Mouse (Mus musculus) myocyte (in vitro differentiated cells): ENCODE results near the gene Il4. TPM values are rescaled to one million over a fixed set of nuclear protein-coding genes. Genes with fewer than 3 reads are reported as not detected.

Experiments used
- H3K27me3 ChIP-seq: one replicate; pipeline ENCODE4 v1.6.1; 2011; ENCODE audit not compliant: control insufficient read depth, insufficient read depth, insufficient read length
- H3K36me3 ChIP-seq: one replicate; pipeline ENCODE4 v1.6.1; 2011; ENCODE audit not compliant: control insufficient read depth, insufficient read depth
- H3K4me2 ChIP-seq: one replicate; pipeline ENCODE4 v1.6.1; 2011; ENCODE audit warnings: low read depth, control low read depth
- H3K4me3 ChIP-seq: one replicate; pipeline ENCODE4 v1.5.1; 2011; ENCODE audit warnings: mild to moderate bottlenecking, control low read depth, moderate library complexity
- H3K79me2 ChIP-seq: one replicate; pipeline ENCODE4 v1.6.1; 2011; ENCODE audit not compliant: control insufficient read depth, insufficient read depth
- H3ac ChIP-seq: one replicate; pipeline ENCODE4 v1.6.1; 2011; ENCODE audit not compliant: control insufficient read depth, insufficient read length
- CEBPB ChIP-seq: IDR thresholded peaks from 2 replicates; pipeline ENCODE4 v1.6.1; 2011; ENCODE audit warnings: mild to moderate bottlenecking, moderate library complexity; ENCODE audit not compliant: poor library complexity, insufficient read depth, severe bottlenecking
- E2F4 ChIP-seq: IDR thresholded peaks from one replicate; pipeline ENCODE4 v1.6.1; 2011; ENCODE audit warnings: mild to moderate bottlenecking, control low read depth, moderate library complexity; ENCODE audit not compliant: insufficient read depth
- MAX ChIP-seq: IDR thresholded peaks from one replicate; pipeline ENCODE4 v1.6.1; 2011; ENCODE audit warnings: low read depth, mild to moderate bottlenecking, control low read depth
- MYOD1 ChIP-seq, 3 experiments: IDR thresholded peaks; one replicate each; pipeline ENCODE4 v1.6.1; 2011; ENCODE audit warnings: control low read depth in 2 of 3, low read depth in 2 of 3, mild to moderate bottlenecking in 2 of 3, moderate library complexity in 1 of 3; ENCODE audit not compliant: insufficient read length in 2 of 3, control insufficient read depth in 1 of 3
- MYOG ChIP-seq, 3 experiments: IDR thresholded peaks; one replicate each; pipeline ENCODE4 v1.6.1; 2011; ENCODE audit warnings: control low read depth in 2 of 3, low read depth in 2 of 3, mild to moderate bottlenecking in 2 of 3; ENCODE audit not compliant: insufficient read length in 2 of 3, control insufficient read depth in 1 of 3, insufficient read depth in 1 of 3
- POLR2A ChIP-seq: IDR thresholded peaks from one replicate; pipeline ENCODE4 v1.6.1; 2011; ENCODE audit warnings: low read depth, mild to moderate bottlenecking, control low read depth, moderate library complexity; ENCODE audit not compliant: insufficient read length
- POLR2AphosphoS2 ChIP-seq: IDR thresholded peaks from one replicate; pipeline ENCODE4 v1.6.1; 2011; ENCODE audit warnings: low read depth, control low read depth; ENCODE audit not compliant: insufficient read length
- REST ChIP-seq: IDR thresholded peaks from one replicate; pipeline ENCODE4 v1.6.1; 2011; ENCODE audit warnings: mild to moderate bottlenecking, control low read depth, moderate library complexity; ENCODE audit not compliant: insufficient read depth, insufficient read length
- SRF ChIP-seq: IDR thresholded peaks from one replicate; pipeline ENCODE4 v1.6.1; 2011; ENCODE audit warnings: low read depth; ENCODE audit not compliant: control insufficient read depth, insufficient read length
- TCF12 ChIP-seq: IDR thresholded peaks from one replicate; pipeline ENCODE4 v1.6.1; 2011; ENCODE audit warnings: mild to moderate bottlenecking, control low read depth; ENCODE audit not compliant: poor library complexity, insufficient read depth, severe bottlenecking
- TCF3 ChIP-seq: IDR thresholded peaks from one replicate; pipeline ENCODE4 v1.6.1; 2011; ENCODE audit warnings: low read depth, control low read depth; ENCODE audit not compliant: insufficient read length
- USF1 ChIP-seq: IDR thresholded peaks from one replicate; pipeline ENCODE4 v1.6.1; 2011; ENCODE audit warnings: low read depth, mild to moderate bottlenecking, control low read depth, moderate library complexity
- polyA plus RNA-seq: library from polyadenylated mRNA; unstranded; fragments of >200 nt; fragmentation: generic; extraction: Trizol; gene quantifications from one replicate; pipeline ENCODE4 v1.2.1, GENCODE M21; 2012; ENCODE audit warnings: missing spikeins

Gene Il4
- polyA plus RNA-seq, 1 experiment = 0.19 TPM

- H3K4me2 ChIP-seq = no peak overlapping the region
- TF ChIP-seq USF1 = no peak
- TF ChIP-seq CEBPB = no peak
- TF ChIP-seq TCF12 = no peak
- TF ChIP-seq POLR2A = no peak
- TF ChIP-seq E2F4 = no peak
- no peak for TF ChIP-seq REST
- TF ChIP-seq TCF3 = no peak
- no peak for TF ChIP-seq MYOG (IDR thresholded peaks at IDR 0.05; ENCODE audit: control insufficient read depth in 1 of 3, insufficient read depth in 1 of 3, insufficient read length in 2 of 3, low read depth in 2 of 3)
- TF ChIP-seq MAX = no peak
- no peak for TF ChIP-seq SRF
- TF ChIP-seq MYOD1 (IDR thresholded peaks at IDR 0.05; ENCODE audit: control insufficient read depth in 1 of 3, insufficient read length in 2 of 3, low read depth in 2 of 3) = no peak
- TF ChIP-seq POLR2AphosphoS2 = no peak
- H3K4me3 ChIP-seq = no peak overlapping the region
- no peaks in the 10 kb centered on the region for H3K36me3 ChIP-seq
- no peaks in the 10 kb centered on the region for H3K27me3 ChIP-seq
- no peak overlapping the region for H3ac ChIP-seq
- no peaks in the 10 kb centered on the region for H3K79me2 ChIP-seq
These were observed 38.9 kb upstream of the Il4 start for GRCm38 (mm10) chr11:53657381-53657780.

- no peaks in the 10 kb centered on the region for H3K79me2 ChIP-seq
- no peak for TF ChIP-seq USF1
- no peak for TF ChIP-seq REST
- TF ChIP-seq TCF12 = no peak
- TF ChIP-seq TCF3 = no peak
- TF ChIP-seq E2F4 = no peak
- TF ChIP-seq POLR2AphosphoS2 = no peak
- no peak for TF ChIP-seq CEBPB
- no peak for TF ChIP-seq MYOG (IDR thresholded peaks at IDR 0.05; ENCODE audit: control insufficient read depth in 1 of 3, insufficient read depth in 1 of 3, insufficient read length in 2 of 3, low read depth in 2 of 3)
- TF ChIP-seq MYOD1 (IDR thresholded peaks at IDR 0.05; ENCODE audit: control insufficient read depth in 1 of 3, insufficient read length in 2 of 3, low read depth in 2 of 3) = no peak
- no peak for TF ChIP-seq POLR2A
- no peak for TF ChIP-seq SRF
- TF ChIP-seq MAX = no peak
- H3K4me2 ChIP-seq = no peak overlapping the region
- H3K27me3 ChIP-seq = no peaks in the 10 kb centered on the region
- H3K36me3 ChIP-seq = no peaks in the 10 kb centered on the region
- no peak overlapping the region for H3K4me3 ChIP-seq
- H3ac ChIP-seq = no peak overlapping the region
These were observed 38.2 kb upstream of the Il4 start for GRCm38 (mm10) chr11:53656558-53657202.

- Histone ChIP-seq H3K36me3 (peaks cover 5% of the 10 kb centered on the region), H3ac (no peak overlapping the region), H3K79me2 (no peaks in the 10 kb centered on the region), H3K4me2 (no peak overlapping the region), H3K27me3 (no peaks in the 10 kb centered on the region), H3K4me3 (no peak overlapping the region)
- TF ChIP-seq REST = no peak
- TF ChIP-seq MYOG (IDR thresholded peaks at IDR 0.05; ENCODE audit: control insufficient read depth in 1 of 3, insufficient read depth in 1 of 3, insufficient read length in 2 of 3, low read depth in 2 of 3) = no peak
- TF ChIP-seq POLR2A = no peak
- no peak for TF ChIP-seq POLR2AphosphoS2
- TF ChIP-seq SRF = no peak
These were observed 36.6 kb upstream of the Il4 start for GRCm38 (mm10) chr11:53655043-53655442.

GRCm38 (mm10) chr11:53652427-53652826 lies 34.0 kb upstream of the Il4 start:
- TF ChIP-seq MAX = no peak
- TF ChIP-seq CEBPB = no peak
- TF ChIP-seq SRF = no peak
- no peak for TF ChIP-seq TCF3
- TF ChIP-seq MYOG (IDR thresholded peaks at IDR 0.05; ENCODE audit: control insufficient read depth in 1 of 3, insufficient read depth in 1 of 3, insufficient read length in 2 of 3, low read depth in 2 of 3) = no peak
- TF ChIP-seq TCF12 = no peak
- TF ChIP-seq POLR2A = no peak
- TF ChIP-seq USF1 = no peak
- no peak for TF ChIP-seq MYOD1 (IDR thresholded peaks at IDR 0.05; ENCODE audit: control insufficient read depth in 1 of 3, insufficient read length in 2 of 3, low read depth in 2 of 3)
- no peak for TF ChIP-seq REST
- TF ChIP-seq E2F4 = no peak
- TF ChIP-seq POLR2AphosphoS2 = no peak
- H3K79me2 ChIP-seq = no peaks in the 10 kb centered on the region
- peaks cover 14% of the 10 kb centered on the region for H3K36me3 ChIP-seq
- no peak overlapping the region for H3K4me3 ChIP-seq
- H3ac ChIP-seq = no peak overlapping the region
- no peak overlapping the region for H3K4me2 ChIP-seq
- no peaks in the 10 kb centered on the region for H3K27me3 ChIP-seq

GRCm38 (mm10) chr11:53651441-53651840 lies 33.0 kb upstream of the Il4 start:
- Histone ChIP-seq H3K79me2 (no peaks in the 10 kb centered on the region), H3ac (no peak overlapping the region), H3K27me3 (no peaks in the 10 kb centered on the region), H3K4me3 (no peak overlapping the region), H3K36me3 (peaks cover 14% of the 10 kb centered on the region), H3K4me2 (no peak overlapping the region)
- TF ChIP-seq MYOG (IDR thresholded peaks at IDR 0.05; ENCODE audit: control insufficient read depth in 1 of 3, insufficient read depth in 1 of 3, insufficient read length in 2 of 3, low read depth in 2 of 3) (no peak), E2F4 (no peak), CEBPB (no peak), POLR2A (no peak), TCF3 (no peak), POLR2AphosphoS2 (no peak), REST (no peak), MYOD1 (IDR thresholded peaks at IDR 0.05; ENCODE audit: control insufficient read depth in 1 of 3, insufficient read length in 2 of 3, low read depth in 2 of 3) (no peak), TCF12 (no peak), USF1 (no peak), MAX (no peak), SRF (no peak)
